Mouse (Mus musculus): ENCODE results near the gene Vipas39.
A peak's percentile ranks its signal among the peaks of the same experiment; 100 is the strongest.
"Not testable (repeated sequence)": the region's sequence is repeated elsewhere in the genome, so short reads cannot be mapped to it uniquely, and the experiment has no call there.

The Vipas39 gene

GRCm38 (mm10) chr12:87266827-87267603 is 959 bp upstream of the Vipas39 start:
- no peak for DNase-seq (ENCODE audit: low spot score)

- no peak for DNase-seq (ENCODE audit: low spot score)
These were observed 612 bp downstream of the Vipas39 start for GRCm38 (mm10) chr12:87265444-87265843.

GRCm38 (mm10) chr12:87260562-87260961 is 5.5 kb downstream of the Vipas39 start:
- no peak for DNase-seq (ENCODE audit: low spot score)

DNA sequence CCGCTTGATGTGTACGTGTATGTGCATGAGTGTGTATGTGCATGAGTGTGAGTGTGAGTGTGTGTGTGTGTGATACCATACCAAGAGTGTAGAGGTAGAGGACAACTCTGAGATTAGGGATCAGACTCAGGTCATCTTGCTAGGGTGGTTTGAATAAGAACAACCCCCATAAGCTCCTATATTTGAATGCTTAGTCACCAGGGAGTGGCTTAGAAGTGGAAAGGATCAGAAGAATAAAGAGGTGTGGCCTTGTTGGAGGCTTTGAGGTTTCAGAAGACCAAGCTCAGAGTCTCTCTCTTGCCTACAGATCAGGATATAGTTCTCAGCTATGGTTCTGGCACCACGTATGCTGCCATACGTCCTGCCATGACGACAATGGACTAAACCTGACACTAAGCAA is 9.4 kb downstream of the Vipas39 start:
- no peak for DNase-seq (ENCODE audit: low spot score)

- no peak for DNase-seq (ENCODE audit: low spot score)
These were observed 12.2 kb downstream of the Vipas39 start for GRCm38 (mm10) chr12:87253878-87254277.

DNA sequence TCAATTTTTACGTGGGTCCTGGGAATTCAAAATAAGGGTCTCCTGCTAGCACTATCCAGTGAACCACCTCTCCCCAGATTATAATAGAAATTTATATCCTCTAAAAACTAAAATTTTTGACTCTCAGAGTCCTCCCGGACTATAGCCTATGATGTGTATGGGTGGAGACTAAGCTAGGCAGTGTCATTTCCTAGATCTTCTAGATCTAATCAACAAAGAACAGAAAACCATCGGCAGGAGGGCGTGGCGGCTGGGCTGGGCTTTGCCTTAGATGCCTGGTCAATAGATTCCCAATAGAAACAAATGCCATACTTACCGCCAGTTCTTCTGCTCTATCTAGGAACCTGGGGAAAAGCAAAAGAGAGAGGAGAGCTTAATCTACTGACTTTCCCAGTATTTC is 15.9 kb downstream of the Vipas39 start:
- no peak for DNase-seq (ENCODE audit: low spot score)

- no peak for DNase-seq (ENCODE audit: low spot score)
These were observed 27.4 kb downstream of the Vipas39 start, which contains the start of gene Noxred1 for GRCm38 (mm10) chr12:87238632-87239031. TSS of gene Noxred1 (minus strand) at chr12:87238732.

DNA sequence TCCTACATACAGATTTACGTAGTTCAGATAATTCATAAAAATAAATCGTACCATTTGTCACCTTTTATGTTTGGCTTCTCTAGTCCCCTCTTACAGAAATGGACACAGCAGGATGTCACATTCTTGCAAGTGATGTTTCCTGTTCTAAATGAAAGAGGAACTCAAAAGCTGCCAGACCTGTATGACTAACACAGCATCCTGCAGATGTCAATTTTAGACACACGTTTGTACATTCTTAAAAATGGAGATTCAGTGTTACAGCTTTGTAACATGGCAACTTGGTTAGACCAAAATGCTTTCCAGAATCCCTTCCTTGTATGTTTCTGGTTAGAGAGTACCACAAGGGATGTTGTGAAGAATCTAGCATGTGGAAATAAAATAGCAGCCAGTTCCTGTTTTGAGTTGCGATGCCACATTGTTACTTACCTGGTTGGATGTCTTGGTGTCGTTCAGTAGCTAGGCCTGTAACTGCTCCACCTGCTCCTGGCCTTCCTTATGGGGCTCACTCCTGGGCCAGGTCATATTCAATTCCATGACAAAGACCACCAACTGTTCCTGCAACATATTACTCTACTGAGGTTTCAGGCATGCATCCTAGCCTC is 29.1 kb downstream of the Vipas39 start:
- DNase-seq (ENCODE audit: low spot score): no peak

DNA sequence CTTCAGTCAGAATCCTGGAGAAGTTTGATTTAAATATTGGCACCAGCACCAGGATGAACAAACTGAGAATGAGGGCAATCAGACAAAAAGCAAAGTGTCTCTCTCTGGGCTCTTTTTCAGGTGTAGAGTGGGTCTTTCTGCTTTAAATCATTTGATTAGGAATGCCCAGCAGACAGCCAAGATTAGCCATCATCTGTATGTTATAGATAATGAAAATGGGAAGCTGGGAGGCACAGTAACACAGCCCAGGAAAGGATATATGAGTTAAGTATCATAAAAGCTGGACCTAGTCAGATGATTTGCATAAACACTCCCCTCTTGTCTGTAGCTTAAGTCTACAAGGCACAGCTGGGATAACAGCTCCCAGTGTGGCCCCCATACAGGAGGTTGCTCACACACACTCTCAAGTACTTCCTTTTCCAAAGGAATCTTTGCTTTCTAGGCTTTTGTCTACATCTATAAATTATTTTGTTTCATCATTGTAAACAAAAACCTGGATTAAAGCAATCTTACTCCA is 35.6 kb downstream of the Vipas39 start:
- DNase-seq (ENCODE audit: low spot score): no peak

DNA sequence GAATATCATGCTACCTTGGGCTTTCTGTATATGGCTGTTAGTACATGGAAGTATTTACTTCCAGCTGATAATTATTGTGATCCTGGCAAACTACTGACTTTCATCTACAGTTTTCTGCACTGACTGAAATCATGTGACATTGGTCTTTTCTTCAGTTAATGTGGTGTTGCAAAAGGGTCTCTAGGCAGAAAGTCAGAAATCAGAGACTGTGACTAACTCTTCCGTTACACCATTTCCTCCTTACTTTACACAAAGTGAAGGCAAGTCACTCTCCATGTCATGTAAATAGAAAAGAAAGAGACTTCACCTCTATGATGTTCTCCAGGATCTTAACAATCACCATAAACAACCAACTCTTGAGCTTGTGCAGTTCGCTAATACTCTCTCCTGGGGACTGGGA is 36.4 kb downstream of the Vipas39 start:
- no peak for DNase-seq (ENCODE audit: low spot score)

- no peak for DNase-seq (ENCODE audit: low spot score)
These were observed 39.3 kb downstream of the Vipas39 start for GRCm38 (mm10) chr12:87226801-87227200.

GRCm38 (mm10) chr12:87224950-87225349 is 41.1 kb downstream of the Vipas39 start:
- no peak for DNase-seq (ENCODE audit: low spot score)

DNA sequence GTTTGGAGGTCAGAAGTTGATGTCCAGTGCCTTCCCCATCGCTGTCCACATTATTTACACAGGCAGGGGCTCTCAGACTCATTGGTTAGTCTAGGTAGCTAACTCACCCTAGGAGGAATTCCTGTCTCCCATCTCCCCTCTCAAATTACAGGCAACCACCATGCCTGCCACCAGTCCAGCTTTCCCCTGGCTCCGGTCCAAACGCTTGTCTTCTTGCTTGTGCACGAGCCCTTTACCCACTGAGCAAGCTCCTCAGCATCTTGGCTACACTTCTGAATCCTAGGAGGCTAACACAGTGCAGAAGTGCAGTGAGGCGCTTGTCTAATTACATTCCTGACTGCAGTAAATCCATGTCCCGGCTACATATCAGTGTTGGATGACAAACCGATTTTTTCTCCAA is 46.7 kb downstream of the Vipas39 start:
- no peak for DNase-seq (ENCODE audit: low spot score)

GRCm38 (mm10) chr12:87217596-87217995 is 48.5 kb downstream of the Vipas39 start:
- DNase-seq (ENCODE audit: low spot score): no peak

- DNase-seq (ENCODE audit: low spot score): no peak
These were observed 50.0 kb downstream of the Vipas39 start for GRCm38 (mm10) chr12:87216053-87216452.

- DNase-seq (ENCODE audit: low spot score): no peak
These were observed 53.0 kb downstream of the Vipas39 start for GRCm38 (mm10) chr12:87212844-87213606.

DNA sequence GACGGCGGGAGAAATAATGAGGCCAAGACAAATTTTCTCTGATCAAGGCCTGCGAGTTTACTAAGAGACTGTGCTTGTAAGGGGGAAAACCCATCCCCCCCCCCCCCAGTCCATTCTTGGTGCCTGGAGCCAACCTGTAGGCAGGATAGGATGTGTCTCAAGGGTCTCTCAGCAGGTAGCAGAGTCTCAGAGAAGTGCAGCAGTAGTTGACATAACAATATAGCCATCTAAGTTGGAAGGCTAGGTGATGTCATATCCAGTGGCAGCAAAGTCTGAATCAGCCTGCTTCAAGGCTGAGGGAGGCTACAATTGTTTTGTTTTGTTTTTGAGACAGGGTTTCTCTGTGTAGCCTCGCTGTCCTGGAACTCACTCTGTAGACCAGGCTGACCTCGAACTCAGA is 60.3 kb downstream of the Vipas39 start:
- DNase-seq (ENCODE audit: low spot score): not testable (repeated sequence)

DNA sequence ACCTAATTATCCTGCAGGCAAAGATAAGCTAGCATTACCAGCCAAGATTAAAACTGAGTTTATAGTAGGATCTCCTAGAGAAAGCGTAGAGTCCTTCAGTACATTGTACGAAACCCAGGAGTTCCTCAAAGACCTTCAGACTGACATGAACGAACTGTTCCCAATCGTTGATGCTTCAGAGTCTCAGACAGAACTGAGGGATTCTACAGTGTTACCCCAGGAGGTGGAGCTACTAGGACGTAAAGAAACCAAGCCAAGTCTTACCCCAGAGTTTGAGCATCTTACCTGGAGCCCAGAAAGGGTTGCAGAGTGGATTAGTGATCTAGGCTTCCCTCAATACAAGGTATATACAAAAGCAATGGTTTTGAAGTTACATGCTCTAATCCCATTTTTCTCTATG is 64.4 kb downstream of the Vipas39 start:
- DNase-seq (ENCODE audit: low spot score): no peak

GRCm38 (mm10) chr12:87199973-87200586 is 66.0 kb downstream of the Vipas39 start, which contains the start of gene Tmed8:
TSS of gene Tmed8 (minus strand) at chr12:87200454.
- DNase-seq (ENCODE audit: low spot score): peak; percentile 72

DNA sequence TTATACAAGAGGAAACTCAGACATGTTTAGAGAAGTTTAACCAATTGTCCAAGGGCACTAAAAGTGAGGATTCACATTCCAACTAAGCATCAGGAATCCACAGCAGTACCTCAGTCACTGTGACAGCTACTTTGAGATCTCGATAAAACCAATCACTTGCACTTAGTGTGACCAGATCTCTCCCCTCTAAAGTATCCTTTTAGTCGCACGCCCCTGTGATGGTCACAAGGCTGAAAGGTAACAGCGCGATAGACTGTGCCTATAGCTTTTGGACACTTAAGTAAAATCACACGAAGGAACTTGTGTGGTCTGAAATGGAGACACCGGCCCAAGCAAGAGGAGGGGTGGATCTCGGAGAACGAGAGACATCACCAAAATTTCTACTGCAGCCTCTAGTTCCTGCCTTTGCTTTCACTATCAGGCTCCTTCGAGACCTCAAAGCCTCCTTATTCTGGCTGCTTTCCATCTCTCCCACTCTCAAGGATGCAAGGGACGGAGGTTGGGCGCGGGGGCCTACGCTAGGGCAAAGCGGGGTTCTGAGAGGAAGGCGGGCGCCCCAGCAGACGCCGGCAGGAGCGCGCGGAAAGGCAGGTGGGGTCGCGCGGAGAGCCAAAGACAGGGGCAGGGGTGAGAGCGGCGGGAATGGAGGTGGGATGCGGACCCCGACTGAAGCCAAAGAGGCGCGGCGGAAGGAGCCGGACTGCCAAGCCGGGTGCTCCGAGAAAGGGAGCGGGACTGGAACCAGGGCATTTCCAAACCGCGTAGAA is 66.7 kb downstream of the Vipas39 start, which contains the start of gene Samd15:
TSS of gene Samd15 (plus strand) at position 518 of the 767 bp plus-strand sequence.
- DNase-seq (ENCODE audit: low spot score): peak; percentile 20

DNA sequence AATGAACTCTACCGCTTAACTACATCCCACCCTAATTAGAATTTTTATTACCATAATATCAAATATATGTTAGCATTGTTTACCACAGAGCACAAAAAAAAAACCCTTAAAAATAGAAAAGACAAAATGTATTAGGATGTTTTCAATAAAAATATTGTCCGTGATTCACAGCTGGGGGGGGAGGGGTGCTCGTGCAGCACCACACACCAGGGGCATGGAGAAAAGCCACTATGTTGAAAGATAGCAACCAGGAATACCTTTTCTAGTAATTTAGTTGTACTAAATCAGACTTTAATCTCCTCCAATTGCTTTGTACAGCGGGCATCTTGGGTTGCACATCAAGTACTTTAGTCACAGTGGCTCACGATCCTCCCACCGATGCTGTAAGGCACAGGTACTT is 67.3 kb downstream of the Vipas39 start:
- DNase-seq (ENCODE audit: low spot score): no peak
